Mouse (Mus musculus): ENCODE results near the gene Mylk3.

DNA sequence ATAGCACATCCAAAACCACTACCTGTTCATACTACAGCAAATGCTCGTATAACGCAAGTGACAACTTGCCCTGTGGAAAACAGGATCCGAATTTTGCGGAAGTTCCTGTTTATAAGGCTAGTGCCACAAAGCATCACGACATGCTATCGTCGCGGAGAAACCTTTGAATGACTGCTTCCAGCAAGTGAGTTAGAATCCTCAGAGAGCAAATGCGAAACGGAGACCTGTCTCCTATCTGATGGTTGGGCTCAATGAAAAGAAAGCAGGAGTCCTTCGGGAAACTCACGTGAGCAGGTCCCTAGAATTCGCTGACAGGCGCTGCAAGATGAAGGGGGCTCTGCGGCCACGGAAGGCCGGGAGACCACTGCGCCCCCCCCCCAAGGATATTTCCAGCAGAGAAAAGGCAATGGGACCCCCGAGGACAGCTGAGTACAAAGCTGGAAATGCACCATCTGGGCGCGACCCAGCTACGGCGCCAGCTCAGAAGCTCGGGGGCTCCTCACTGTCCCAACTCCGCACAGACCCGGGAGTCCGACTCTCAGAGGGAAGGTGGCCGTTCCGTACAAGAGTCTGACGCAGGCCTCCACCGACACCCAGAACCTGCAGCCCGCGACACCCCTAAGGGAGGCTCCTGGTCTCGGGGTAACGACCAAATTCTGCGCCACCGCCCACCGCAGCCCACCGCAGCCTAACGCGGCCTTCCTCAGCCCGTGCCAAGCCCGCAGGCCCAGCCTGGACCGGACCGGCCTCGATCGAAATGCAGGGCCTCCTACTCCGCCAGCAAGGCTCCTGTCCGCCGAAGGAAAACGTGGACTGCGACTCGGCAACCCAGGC is 87.3 kb downstream of the Mylk3 start:
- TF ChIP-seq ZNF384 (IDR thresholded peaks at IDR 0.05; ENCODE audit: low read depth, low read length) (no peak), CHD2 (IDR thresholded peaks at IDR 0.05; ENCODE audit: low read depth, low read length) (no peak), ZC3H11A (IDR thresholded peaks at IDR 0.05; ENCODE audit: borderline replicate concordance, low read depth, low read length) (no peak), MAFK (IDR thresholded peaks at IDR 0.05; ENCODE audit: insufficient read depth, low read depth, low read length) (no peak), HCFC1 (IDR thresholded peaks at IDR 0.05; ENCODE audit: borderline replicate concordance, insufficient read depth, low read length) (no peak)
